In the genomic region with DNA sequence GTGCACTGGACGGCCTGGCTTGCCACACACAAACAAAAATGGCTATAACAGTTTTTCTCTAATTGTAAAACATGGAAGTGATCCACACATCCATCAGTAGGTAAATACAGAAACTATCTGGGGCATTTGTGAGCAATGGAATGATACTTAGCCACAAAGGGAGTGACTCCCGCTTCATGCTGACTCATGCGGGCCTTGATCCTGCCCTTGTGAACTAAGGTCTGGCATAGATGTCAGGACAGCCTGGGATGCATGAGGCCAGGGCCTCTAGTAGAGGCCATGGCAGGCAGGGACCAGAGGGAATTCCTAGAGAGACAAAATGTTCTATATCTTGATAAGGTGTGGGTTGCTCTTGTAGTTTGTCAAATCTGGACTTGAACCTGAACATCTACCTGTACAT, we compare ENCODE assay signal across 19 mouse cellular contexts. TPM values are rescaled to one million over a fixed set of nuclear protein-coding genes. Genes with fewer than 3 reads are reported as not detected.
DNase-seq lines count a peak whose midpoint lies in the region; ATAC-seq lines count a peak whose summit lies in the region.
"Had no signal": no experiment of that assay in that cellular context is flagged by ENCODE, and none has a peak within 500 bp of the region (broad histone marks: within the 10 kb centered on the region; RNA-seq: fewer than 3 reads in every experiment).

No protein-coding gene starts in this region.

- no peak overlapping the region for H3K4me3 ChIP-seq in liver, embryonic 12.5 days
- H3K4me3 ChIP-seq in midbrain, embryonic 15.5 days = no peak overlapping the region
- H3K4me3 ChIP-seq: heart, embryonic 13.5 days; hindbrain, embryonic 10.5 days; neural tube, embryonic 12.5 days; stomach, embryonic 15.5 days had no signal

- peak; percentile 28 for DNase-seq in ovary, adult 18-20 months (ENCODE audit: low spot score)
- no peak for DNase-seq in ovary, postnatal 36 days (ENCODE audit: low spot score)
- peak; percentile 59 for DNase-seq in adrenal gland, postnatal 25 days
- no peak for DNase-seq in neural tube, embryonic 10.5 days (ENCODE audit: extremely low spot score, low spot score)
- no peak for DNase-seq in retina, embryonic 14.5 days (ENCODE audit: low spot score)
- no peak for DNase-seq in right cerebral cortex, postnatal 4 days
- DNase-seq: layer of hippocampus, adult 9-11 months; midbrain, embryonic 14.5 days; spleen, adult 18-20 months had no signal

- no peaks in the 10 kb centered on the region for H3K27me3 ChIP-seq in liver, embryonic 12.5 days (replicated peaks)
- H3K27me3 ChIP-seq in midbrain, embryonic 15.5 days (replicated peaks) = no peaks in the 10 kb centered on the region
- H3K27me3 ChIP-seq: heart, embryonic 13.5 days; neural tube, embryonic 12.5 days; Patski; stomach, embryonic 15.5 days had no signal

- H3K9ac ChIP-seq in liver, embryonic 12.5 days = 0 out of 2 replicates have a peak overlapping the region, but pooled peaks have one; percentile 37
- no peak overlapping the region for H3K9ac ChIP-seq in midbrain, embryonic 15.5 days
- H3K9ac ChIP-seq: heart, embryonic 13.5 days; neural tube, embryonic 12.5 days; stomach, embryonic 15.5 days had no signal

- no peaks in the 10 kb centered on the region for H3K9me3 ChIP-seq in liver, embryonic 12.5 days (replicated peaks)
- no peaks in the 10 kb centered on the region for H3K9me3 ChIP-seq in midbrain, embryonic 15.5 days
- H3K9me3 ChIP-seq: heart, embryonic 13.5 days; hindbrain, embryonic 10.5 days; neural tube, embryonic 12.5 days; stomach, embryonic 15.5 days had no signal

- H3K4me2 ChIP-seq in liver, embryonic 12.5 days = peak overlapping the region; percentile 15
- no peak overlapping the region for H3K4me2 ChIP-seq in midbrain, embryonic 15.5 days
- H3K4me2 ChIP-seq: heart, embryonic 13.5 days; neural tube, embryonic 12.5 days; stomach, embryonic 15.5 days had no signal

- H3K4me1 ChIP-seq in liver, embryonic 12.5 days = peaks cover 38% of the 10 kb centered on the region
- no peaks in the 10 kb centered on the region for H3K4me1 ChIP-seq in midbrain, embryonic 15.5 days
- H3K4me1 ChIP-seq: heart, embryonic 13.5 days; hindbrain, embryonic 10.5 days; neural tube, embryonic 12.5 days; stomach, embryonic 15.5 days had no signal

- H3K36me3 ChIP-seq in liver, embryonic 12.5 days = peaks cover 34% of the 10 kb centered on the region
- H3K36me3 ChIP-seq in midbrain, embryonic 15.5 days (replicated peaks) = peaks cover 17% of the 10 kb centered on the region; the same call in 1 of the 2 replicates
- H3K36me3 ChIP-seq: stomach, embryonic 15.5 days had no signal

- ATAC-seq in liver, embryonic 12.5 days = peak; percentile 81
- ATAC-seq in midbrain, embryonic 15.5 days (replicated peaks) = no peak
- ATAC-seq: inflammation-experienced regulatory T-cells, adult 6 months; Patski had no signal

- 73% methylated on average over 3 of the region's 3 CpGs for WGBS in liver, embryonic 12.5 days (ENCODE audit: insufficient replicate concordance)
- WGBS in midbrain, embryonic 15.5 days = 92% methylated on average over 3 of the region's 3 CpGs

- peak overlapping the region; percentile 78 for H3K27ac ChIP-seq in liver, embryonic 12.5 days
- no peak overlapping the region for H3K27ac ChIP-seq in midbrain, embryonic 15.5 days
- H3K27ac ChIP-seq: heart, embryonic 13.5 days; hindbrain, embryonic 10.5 days; kidney, postnatal 0 days; macrophage; neural tube, embryonic 12.5 days; stomach, embryonic 15.5 days had no signal

RNA-seq across cellular contexts. Expression of a gene that starts 25.4 kb away (rescaled TPM):
- total RNA-seq in adrenal gland, postnatal 25 days (2021) = 22.3 and 36.5 TPM in 2 replicates
- 62.2 TPM in 2 replicates for polyA plus RNA-seq in liver, embryonic 12.5 days (2016; fragmentation: Nextera tagmentation; extraction: Ambion mirVana)
- polyA plus RNA-seq in midbrain, embryonic 15.5 days (2015; fragmentation: Nextera tagmentation; extraction: Ambion mirVana) = 8.0 and 8.3 TPM in 2 replicates

Comparison
In these comparisons a context has a peak if more than half of its experiments do, and no peak if none do; other contexts are left out.
1. DNase-seq: peak in ovary, adult 18-20 months (single experiment) and adrenal gland, postnatal 25 days (single experiment); none in ovary, postnatal 36 days (single experiment), neural tube, embryonic 10.5 days (single experiment), retina, embryonic 14.5 days (single experiment) and right cerebral cortex, postnatal 4 days (single experiment).